Mouse (Mus musculus) midbrain, embryonic 15.5 days (tissue): ENCODE measurements around the gene Hnrnpll. TPM values are rescaled to one million over a fixed set of nuclear protein-coding genes. Genes with fewer than 3 reads are reported as not detected.

ENCODE experiments used
- ATAC-seq: fragments of 200-750 bp; cut with Nextera tagmentation; replicated peaks from 2 replicates; pipeline ENCODE4 v1.8.0; 2017; ENCODE audit warnings: moderate TSS enrichment
- H3K27ac ChIP-seq: fragments of 300-500 bp; sonication (generic); 2 replicates; pipeline ENCODE4 v1.5.1; 2015; ENCODE audit warnings: mild to moderate bottlenecking, inconsistent platforms
- H3K27me3 ChIP-seq: fragments of 300-500 bp; sonication (generic); replicated peaks from 2 replicates; pipeline ENCODE4 v1.6.1; 2015; ENCODE audit warnings: inconsistent platforms
- H3K36me3 ChIP-seq: fragments of 300-500 bp; sonication (generic); replicated peaks from 2 replicates; pipeline ENCODE4 v1.6.1; 2015; ENCODE audit warnings: inconsistent platforms
- H3K4me1 ChIP-seq: fragments of 300-500 bp; sonication (generic); 2 replicates; pipeline ENCODE4 v1.6.1; 2015; ENCODE audit warnings: inconsistent platforms
- H3K4me2 ChIP-seq: fragments of 300-500 bp; sonication (generic); 2 replicates; pipeline ENCODE4 v1.6.1; 2015; ENCODE audit warnings: inconsistent platforms, mild to moderate bottlenecking, moderate library complexity
- H3K4me3 ChIP-seq: fragments of 300-500 bp; sonication (generic); 2 replicates; pipeline ENCODE4 v1.5.1; 2015; ENCODE audit warnings: mild to moderate bottlenecking, inconsistent platforms
- H3K9ac ChIP-seq: fragments of 300-500 bp; sonication (generic); 2 replicates; pipeline ENCODE4 v1.6.1; 2015; ENCODE audit warnings: mild to moderate bottlenecking, inconsistent platforms
- H3K9me3 ChIP-seq: fragments of 300-500 bp; sonication (generic); 2 replicates; pipeline ENCODE4 v1.6.1; 2016; ENCODE audit warnings: inconsistent platforms
- WGBS: fragments of 180-500 bp; shearing (Covaris S2); methylation state at CpG from one replicate; pipeline ENCODE4 v1.1.7; 2015; ENCODE audit warnings: mixed read lengths; 5-methylcytosine and 5-hydroxymethylcytosine counted together
- polyA plus RNA-seq: library from polyadenylated mRNA; unstranded; fragments of >200 nt; fragmentation: Nextera tagmentation; extraction: Ambion mirVana; gene quantifications from 2 replicates; pipeline ENCODE4 v1.2.1, GENCODE M21; 2015

Gene Hnrnpll
- polyA plus RNA-seq: 63.7 and 65.5 TPM in 2 replicates

DNA sequence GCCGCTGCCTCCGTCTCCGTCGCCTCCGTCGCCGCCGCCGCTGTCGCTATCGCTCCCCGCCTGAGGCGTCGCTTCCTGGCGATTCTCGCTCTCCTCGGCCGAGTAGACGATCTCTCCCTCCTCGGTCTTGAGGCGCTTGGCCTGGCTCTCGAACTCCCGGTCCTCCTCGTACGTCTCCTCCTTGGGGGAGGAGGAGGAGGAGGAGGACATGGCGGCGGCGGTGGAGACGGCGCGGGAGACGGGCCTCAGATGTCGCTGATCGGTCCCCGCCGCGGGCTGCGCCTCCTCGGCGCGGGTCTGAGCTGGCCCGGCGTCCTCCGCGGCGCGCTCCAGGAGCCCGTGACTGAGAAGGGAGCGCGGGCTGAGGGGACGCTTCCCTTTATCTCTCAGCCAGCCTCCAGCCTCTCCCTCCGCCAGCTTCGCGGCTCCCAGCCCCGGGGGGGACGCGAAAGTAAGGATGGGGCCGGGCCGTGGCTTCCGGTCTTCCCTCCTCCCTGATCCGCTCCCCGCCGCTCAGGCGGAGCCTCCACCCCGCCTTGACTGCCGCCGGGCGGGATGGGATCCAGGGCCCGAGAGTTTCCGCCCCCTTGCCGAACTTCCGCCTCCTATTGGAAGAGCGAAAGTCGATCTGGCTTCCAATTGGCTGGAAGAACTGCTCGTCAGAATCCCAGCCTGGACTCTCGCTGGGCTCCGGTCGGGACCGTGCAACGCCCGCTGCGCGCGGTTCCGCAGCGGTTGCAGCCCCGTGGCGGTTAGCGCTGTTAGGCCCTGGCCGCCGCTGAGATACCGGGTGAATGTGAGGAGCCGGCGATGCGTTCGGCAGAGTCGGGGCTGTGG lies at the start of gene Hnrnpll:
TSS of gene Hnrnpll (minus strand) at position 552 of the 837 bp plus-strand sequence.
- no peaks in the 10 kb centered on the region for H3K27me3 ChIP-seq

DNA sequence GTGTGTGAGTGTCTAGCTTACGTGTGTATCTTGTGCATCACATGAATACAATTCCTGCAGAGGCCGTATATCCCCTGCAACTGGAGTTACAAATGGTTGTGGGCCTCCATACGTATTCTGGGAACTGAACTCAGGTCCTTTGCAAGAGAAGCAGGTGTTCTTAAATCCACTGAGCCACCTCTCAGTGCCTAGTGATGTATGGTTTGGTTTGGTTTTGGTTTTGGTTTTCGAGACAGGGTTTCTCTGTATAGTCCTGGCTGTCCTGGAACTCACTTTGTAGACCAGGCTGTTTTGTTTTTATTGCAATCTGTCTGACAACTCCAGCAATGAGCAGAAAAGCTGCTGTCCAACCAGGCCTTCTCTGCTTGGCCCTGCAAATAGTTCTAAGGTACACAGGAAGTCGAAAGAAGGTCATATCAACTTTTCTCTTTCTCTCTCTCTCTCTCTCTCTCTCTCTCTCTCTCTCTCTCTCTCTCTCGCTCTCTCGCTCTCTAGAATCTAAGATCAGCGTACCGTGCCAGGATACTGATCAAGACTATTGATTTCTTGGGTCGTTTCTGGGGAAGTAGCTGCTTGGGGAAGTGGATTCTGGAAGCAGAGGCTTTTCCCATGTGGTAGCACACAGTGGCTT lies 43.3 kb upstream of the Hnrnpll start:
- no peak overlapping the region for H3K4me2 ChIP-seq
- no peak overlapping the region for H3K4me3 ChIP-seq
- H3K36me3 ChIP-seq: no peaks in the 10 kb centered on the region
- H3K27ac ChIP-seq: no peak overlapping the region
- no peaks in the 10 kb centered on the region for H3K4me1 ChIP-seq
- no peaks in the 10 kb centered on the region for H3K27me3 ChIP-seq
- no peak overlapping the region for H3K9ac ChIP-seq
- H3K9me3 ChIP-seq: no peaks in the 10 kb centered on the region
- no peak for ATAC-seq
- 80% methylated on average over 10 of the region's 10 CpGs for WGBS

More for the DNA sequence above, at the start of gene Hnrnpll:
- H3K4me3 ChIP-seq: peak within 1 kb of the TSS; percentile 55
- peak; percentile 99 for ATAC-seq
- no peaks in the 10 kb centered on the region for H3K36me3 ChIP-seq
- H3K9me3 ChIP-seq: no peaks in the 10 kb centered on the region
- H3K4me1 ChIP-seq: peaks cover 36% of the 10 kb centered on the region
- peak within 1 kb of the TSS; percentile 74 for H3K9ac ChIP-seq
- peak within 1 kb of the TSS; percentile 73 for H3K4me2 ChIP-seq
- peak within 1 kb of the TSS; percentile 97 for H3K27ac ChIP-seq
- WGBS: under 1% methylated on average over 81 of the region's 97 CpGs

GRCm38 (mm10) chr17:80099823-80100222 lies 37.7 kb upstream of the Hnrnpll start:
- H3K36me3 ChIP-seq: no peaks in the 10 kb centered on the region
- H3K27ac ChIP-seq: no peak overlapping the region
- ATAC-seq: no peak
- WGBS: 83% methylated on average over 6 of the region's 6 CpGs
- H3K9ac ChIP-seq: no peak overlapping the region
- H3K27me3 ChIP-seq: no peaks in the 10 kb centered on the region
- H3K4me2 ChIP-seq: no peak overlapping the region
- H3K9me3 ChIP-seq: no peaks in the 10 kb centered on the region
- H3K4me1 ChIP-seq: peaks cover 20% of the 10 kb centered on the region
- H3K4me3 ChIP-seq: no peak overlapping the region

DNA sequence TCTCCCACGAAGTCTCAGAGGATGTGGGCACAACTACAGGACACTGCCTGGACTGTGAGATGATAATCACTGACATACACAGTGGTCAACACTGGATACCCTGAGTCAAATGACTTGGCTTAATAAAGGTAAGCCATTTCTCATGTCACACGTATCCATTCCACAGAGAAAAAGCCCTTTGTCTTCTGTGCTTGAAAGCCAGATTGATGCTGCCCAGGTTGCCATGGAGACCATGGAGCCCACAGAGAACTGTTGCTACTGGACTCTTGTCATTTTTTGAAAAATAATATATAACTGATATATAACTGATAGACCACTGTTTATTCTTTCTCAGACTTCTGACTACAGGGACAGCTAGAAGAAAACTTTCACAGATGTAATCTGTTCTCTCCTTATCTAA lies 35.1 kb upstream of the Hnrnpll start:
- no peaks in the 10 kb centered on the region for H3K36me3 ChIP-seq
- no peak overlapping the region for H3K27ac ChIP-seq
- no peaks in the 10 kb centered on the region for H3K27me3 ChIP-seq
- peak; percentile 54 for ATAC-seq
- H3K4me3 ChIP-seq: no peak overlapping the region
- no peak overlapping the region for H3K9ac ChIP-seq
- 21% methylated on average over 2 of the region's 2 CpGs for WGBS
- H3K4me2 ChIP-seq: no peak overlapping the region
- H3K4me1 ChIP-seq: peaks cover 20% of the 10 kb centered on the region
- H3K9me3 ChIP-seq: no peaks in the 10 kb centered on the region

- H3K4me3 ChIP-seq: no peak overlapping the region
- H3K4me2 ChIP-seq: no peak overlapping the region
- no peak for ATAC-seq
- H3K36me3 ChIP-seq: no peaks in the 10 kb centered on the region
- H3K27ac ChIP-seq: peak overlapping the region; percentile 6; the same call in 1 of the 2 replicates
- no peaks in the 10 kb centered on the region for H3K9me3 ChIP-seq
- WGBS: 87% methylated on average over 8 of the region's 8 CpGs
- peaks cover 20% of the 10 kb centered on the region for H3K4me1 ChIP-seq
- H3K27me3 ChIP-seq: no peaks in the 10 kb centered on the region
- no peak overlapping the region for H3K9ac ChIP-seq
Measured at GRCm38 (mm10) chr17:80096720-80097114, 34.6 kb upstream of the Hnrnpll start.

- Histone ChIP-seq H3K9ac (no peak overlapping the region; the same call in 1 of the 2 replicates), H3K9me3 (no peaks in the 10 kb centered on the region), H3K27ac (peak overlapping the region; percentile 6; the same call in 1 of the 2 replicates), H3K4me3 (peak overlapping the region; percentile 5; the same call in 1 of the 2 replicates), H3K27me3 (no peaks in the 10 kb centered on the region), H3K4me1 (peaks cover 20% of the 10 kb centered on the region), H3K36me3 (no peaks in the 10 kb centered on the region), H3K4me2 (peak overlapping the region; percentile 48)
- WGBS: 10% methylated on average over 20 of the region's 20 CpGs
- peak; percentile 86 for ATAC-seq
Measured at GRCm38 (mm10) chr17:80096043-80096719, 34.0 kb upstream of the Hnrnpll start.

GRCm38 (mm10) chr17:80095254-80095899 lies 33.2 kb upstream of the Hnrnpll start:
- no peaks in the 10 kb centered on the region for H3K27me3 ChIP-seq
- no peak overlapping the region for H3K27ac ChIP-seq
- peak overlapping the region; percentile 48 for H3K4me2 ChIP-seq
- H3K4me1 ChIP-seq: peaks cover 20% of the 10 kb centered on the region
- ATAC-seq: peak; percentile 28
- WGBS: 83% methylated on average over 9 of the region's 9 CpGs
- H3K4me3 ChIP-seq: no peak overlapping the region
- no peaks in the 10 kb centered on the region for H3K36me3 ChIP-seq
- H3K9ac ChIP-seq: no peak overlapping the region
- H3K9me3 ChIP-seq: no peaks in the 10 kb centered on the region

- WGBS: 45% methylated on average over 6 of the region's 6 CpGs
- H3K4me3 ChIP-seq: no peak overlapping the region
Measured at GRCm38 (mm10) chr17:80091879-80092549, 29.9 kb upstream of the Hnrnpll start.

DNA sequence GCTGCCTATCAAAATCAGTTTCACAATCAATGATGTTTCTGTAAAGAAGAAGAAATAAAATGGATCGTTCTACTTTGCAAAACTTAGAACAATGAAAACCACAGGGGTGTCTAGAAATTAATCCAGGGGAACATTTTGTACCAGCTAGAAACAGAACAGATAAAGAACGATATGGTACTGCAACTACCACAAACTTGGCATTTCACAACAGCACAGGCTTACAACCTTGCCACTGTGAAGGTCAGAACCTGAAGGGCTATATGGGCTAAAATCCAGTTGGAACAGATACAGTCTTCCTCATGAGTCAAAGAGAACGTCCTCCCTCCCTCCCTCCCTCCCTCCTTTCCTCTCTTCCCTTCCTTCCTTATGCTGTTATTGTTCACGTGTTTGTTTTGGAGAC lies 28.4 kb upstream of the Hnrnpll start:
- H3K4me2 ChIP-seq: no peak overlapping the region
- WGBS: 81% methylated on average over 4 of the region's 4 CpGs
- H3K27me3 ChIP-seq: no peaks in the 10 kb centered on the region
- no peak overlapping the region for H3K4me3 ChIP-seq
- H3K9me3 ChIP-seq: no peaks in the 10 kb centered on the region
- ATAC-seq: no peak
- no peak overlapping the region for H3K9ac ChIP-seq
- H3K4me1 ChIP-seq: peaks cover 1% of the 10 kb centered on the region; the same call in 1 of the 2 replicates
- H3K27ac ChIP-seq: no peak overlapping the region
- no peaks in the 10 kb centered on the region for H3K36me3 ChIP-seq

More at GRCm38 (mm10) chr17:80091879-80092549, 29.9 kb upstream of the Hnrnpll start:
- no peaks in the 10 kb centered on the region for H3K27me3 ChIP-seq
- H3K27ac ChIP-seq: no peak overlapping the region
- H3K9me3 ChIP-seq: no peaks in the 10 kb centered on the region
- H3K4me2 ChIP-seq: no peak overlapping the region
- no peak for ATAC-seq
- H3K36me3 ChIP-seq: no peaks in the 10 kb centered on the region
- H3K9ac ChIP-seq: no peak overlapping the region
- H3K4me1 ChIP-seq: peaks cover 14% of the 10 kb centered on the region

GRCm38 (mm10) chr17:80088168-80088567 lies 26.0 kb upstream of the Hnrnpll start:
- H3K4me1 ChIP-seq: no peaks in the 10 kb centered on the region
- H3K4me2 ChIP-seq: no peak overlapping the region
- H3K27me3 ChIP-seq: no peaks in the 10 kb centered on the region
- no peak overlapping the region for H3K27ac ChIP-seq
- ATAC-seq: no peak
- H3K36me3 ChIP-seq: no peaks in the 10 kb centered on the region
- no peaks in the 10 kb centered on the region for H3K9me3 ChIP-seq
- H3K4me3 ChIP-seq: no peak overlapping the region
- H3K9ac ChIP-seq: no peak overlapping the region
- WGBS: 90% methylated on average over 3 of the region's 3 CpGs

- 92% methylated on average over 11 of the region's 11 CpGs for WGBS
- Histone ChIP-seq H3K27me3 (no peaks in the 10 kb centered on the region), H3K4me2 (no peak overlapping the region), H3K9ac (no peak overlapping the region), H3K27ac (no peak overlapping the region), H3K36me3 (no peaks in the 10 kb centered on the region), H3K4me1 (no peaks in the 10 kb centered on the region), H3K4me3 (no peak overlapping the region), H3K9me3 (no peaks in the 10 kb centered on the region)
- ATAC-seq: no peak
Measured at GRCm38 (mm10) chr17:80086591-80086990, 24.5 kb upstream of the Hnrnpll start.
